Mouse (Mus musculus): ENCODE results near the gene Ldhb.
A peak's percentile ranks its signal among the peaks of the same experiment; 100 is the strongest.
"Not testable (repeated sequence)": the region's sequence is repeated elsewhere in the genome, so short reads cannot be mapped to it uniquely, and the experiment has no call there.

Gene Ldhb

GRCm38 (mm10) chr6:142507785-142508162 lies at the start of gene Ldhb:
Gene Ldhb (minus strand): TSS chr6:142507957.
- DNase-seq (ENCODE audit: low spot score), result peak; percentile 88

GRCm38 (mm10) chr6:142555988-142556387 lies 48.2 kb upstream of the Ldhb start:
- no peak for DNase-seq (ENCODE audit: low spot score)

GRCm38 (mm10) chr6:142551482-142551881 lies 43.7 kb upstream of the Ldhb start:
- no peak for DNase-seq (ENCODE audit: low spot score)

GRCm38 (mm10) chr6:142550871-142551270 lies 43.1 kb upstream of the Ldhb start:
- DNase-seq (ENCODE audit: low spot score), result no peak

- DNase-seq (ENCODE audit: low spot score), result no peak
These were observed 40.6 kb upstream of the Ldhb start for GRCm38 (mm10) chr6:142548377-142548776.

- no peak for DNase-seq (ENCODE audit: low spot score)
These were observed 37.4 kb upstream of the Ldhb start for GRCm38 (mm10) chr6:142545132-142545531.

GRCm38 (mm10) chr6:142543648-142544047 lies 35.9 kb upstream of the Ldhb start:
- DNase-seq (ENCODE audit: low spot score), result no peak

- DNase-seq (ENCODE audit: low spot score), result no peak
These were observed 35.0 kb upstream of the Ldhb start for GRCm38 (mm10) chr6:142542800-142543175.

- no peak for DNase-seq (ENCODE audit: low spot score)
These were observed 34.5 kb upstream of the Ldhb start for GRCm38 (mm10) chr6:142542082-142542799.

GRCm38 (mm10) chr6:142540561-142541160 lies 32.9 kb upstream of the Ldhb start:
- no peak for DNase-seq (ENCODE audit: low spot score)

GRCm38 (mm10) chr6:142540131-142540530 lies 32.4 kb upstream of the Ldhb start:
- DNase-seq (ENCODE audit: low spot score), result no peak

GRCm38 (mm10) chr6:142538503-142538902 lies 30.7 kb upstream of the Ldhb start:
- no peak for DNase-seq (ENCODE audit: low spot score)

- no peak for DNase-seq (ENCODE audit: low spot score)
These were observed 25.7 kb upstream of the Ldhb start for GRCm38 (mm10) chr6:142533412-142533811.

GRCm38 (mm10) chr6:142532686-142533085 lies 24.9 kb upstream of the Ldhb start:
- no peak for DNase-seq (ENCODE audit: low spot score)

GRCm38 (mm10) chr6:142532141-142532540 lies 24.4 kb upstream of the Ldhb start:
- no peak for DNase-seq (ENCODE audit: low spot score)

GRCm38 (mm10) chr6:142530378-142530777 lies 22.6 kb upstream of the Ldhb start:
- DNase-seq (ENCODE audit: low spot score), result no peak

GRCm38 (mm10) chr6:142529680-142530079 lies 21.9 kb upstream of the Ldhb start:
- no peak for DNase-seq (ENCODE audit: low spot score)

- no peak for DNase-seq (ENCODE audit: low spot score)
These were observed 20.3 kb upstream of the Ldhb start for GRCm38 (mm10) chr6:142527931-142528562.

GRCm38 (mm10) chr6:142524635-142525308 lies 17.0 kb upstream of the Ldhb start:
- no peak for DNase-seq (ENCODE audit: low spot score)

GRCm38 (mm10) chr6:142521591-142522110 lies 13.9 kb upstream of the Ldhb start:
- DNase-seq (ENCODE audit: low spot score), result no peak

- DNase-seq (ENCODE audit: low spot score), result no peak
These were observed 11.4 kb upstream of the Ldhb start for GRCm38 (mm10) chr6:142519110-142519509.

- not testable (repeated sequence) for DNase-seq (ENCODE audit: low spot score)
These were observed 7.6 kb upstream of the Ldhb start for GRCm38 (mm10) chr6:142515379-142515778.

GRCm38 (mm10) chr6:142514912-142515311 lies 7.2 kb upstream of the Ldhb start:
- DNase-seq (ENCODE audit: low spot score), result no peak

Data from testis, postnatal 14 days (tissue).